Mouse (Mus musculus) intestine, embryonic 15.5 days (tissue): Measurements from ENCODE around the gene Tdrd9. TPM values are rescaled to one million over a fixed set of nuclear protein-coding genes. Genes with fewer than 3 reads are reported as not detected.

Experiments
- ATAC-seq: fragments of 200-750 bp; cut with Nextera tagmentation; 2 replicates; pipeline ENCODE4 v1.8.0; 2017; ENCODE audit warnings: moderate TSS enrichment, moderate library complexity
- H3K27ac ChIP-seq: fragments of 300-500 bp; sonication (generic); 2 replicates; pipeline ENCODE4 v1.5.1; 2015; ENCODE audit warnings: mild to moderate bottlenecking, inconsistent platforms
- H3K27me3 ChIP-seq: fragments of 300-500 bp; sonication (generic); replicated peaks from 2 replicates; pipeline ENCODE4 v1.6.1; 2015; ENCODE audit warnings: inconsistent platforms
- H3K36me3 ChIP-seq: fragments of 300-500 bp; sonication (generic); 2 replicates; pipeline ENCODE4 v1.6.1; 2015; ENCODE audit warnings: inconsistent platforms
- H3K4me1 ChIP-seq: fragments of 300-500 bp; sonication (generic); replicated peaks from 2 replicates; pipeline ENCODE4 v1.6.1; 2015; ENCODE audit warnings: inconsistent platforms
- H3K4me2 ChIP-seq: fragments of 300-500 bp; sonication (generic); replicated peaks from 2 replicates; pipeline ENCODE4 v1.6.1; 2015; ENCODE audit warnings: mild to moderate bottlenecking, inconsistent platforms
- H3K4me3 ChIP-seq: fragments of 300-500 bp; sonication (generic); replicated peaks from 2 replicates; pipeline ENCODE4 v1.5.1; 2015; ENCODE audit warnings: inconsistent platforms
- H3K9ac ChIP-seq: fragments of 300-500 bp; sonication (generic); 2 replicates; pipeline ENCODE4 v1.6.1; 2015; ENCODE audit warnings: inconsistent platforms
- H3K9me3 ChIP-seq: fragments of 300-500 bp; sonication (generic); 2 replicates; pipeline ENCODE4 v1.6.1; 2016; ENCODE audit warnings: inconsistent platforms
- WGBS: fragments of 180-500 bp; shearing (Covaris S2); methylation state at CpG from one replicate; pipeline ENCODE4 v1.1.7; 2015; 5-methylcytosine and 5-hydroxymethylcytosine counted together
- polyA plus RNA-seq: library from polyadenylated mRNA; unstranded; fragments of >200 nt; fragmentation: Nextera tagmentation; extraction: Ambion mirVana; gene quantifications from 2 replicates; pipeline ENCODE4 v1.2.1, GENCODE M21; 2015

The Tdrd9 gene
- polyA plus RNA-seq, 1 experiment from 2014 or later = 0.46 TPM

- ATAC-seq = no peak
- H3K9ac ChIP-seq = no peak overlapping the region
- H3K36me3 ChIP-seq = no peaks in the 10 kb centered on the region
- 0 out of 2 replicates have a peak, but pooled peaks cover 2% of the 10 kb centered on the region for H3K4me1 ChIP-seq
- H3K27ac ChIP-seq = no peak overlapping the region
- WGBS = 90% methylated on average over 10 of the region's 10 CpGs
- no peak overlapping the region for H3K4me3 ChIP-seq
- H3K4me2 ChIP-seq = no peak overlapping the region
- H3K9me3 ChIP-seq = no peaks in the 10 kb centered on the region
- no peaks in the 10 kb centered on the region for H3K27me3 ChIP-seq
These were observed 1.1 kb downstream of the Tdrd9 start for GRCm38 (mm10) chr12:111972504-111972903.

GRCm38 (mm10) chr12:111974578-111974977 lies 3.2 kb downstream of the Tdrd9 start:
- Histone ChIP-seq H3K27me3 (no peaks in the 10 kb centered on the region), H3K4me2 (no peak overlapping the region), H3K4me3 (no peak overlapping the region), H3K9ac (no peak overlapping the region), H3K9me3 (no peaks in the 10 kb centered on the region), H3K4me1 (0 out of 2 replicates have a peak, but pooled peaks cover 2% of the 10 kb centered on the region), H3K27ac (no peak overlapping the region), H3K36me3 (no peaks in the 10 kb centered on the region)
- 76% methylated on average over 6 of the region's 6 CpGs for WGBS
- no peak for ATAC-seq

GRCm38 (mm10) chr12:111977138-111977537 lies 5.8 kb downstream of the Tdrd9 start:
- H3K4me3 ChIP-seq = no peak overlapping the region
- H3K9me3 ChIP-seq = no peaks in the 10 kb centered on the region
- H3K27me3 ChIP-seq = no peaks in the 10 kb centered on the region
- H3K4me1 ChIP-seq = 0 out of 2 replicates have a peak, but pooled peaks cover 2% of the 10 kb centered on the region
- 0 out of 2 replicates have a peak overlapping the region, but pooled peaks have one; percentile 19 for H3K27ac ChIP-seq
- H3K4me2 ChIP-seq = no peak overlapping the region
- H3K9ac ChIP-seq = no peak overlapping the region
- no peak for ATAC-seq
- WGBS = 37% methylated on average over 6 of the region's 6 CpGs
- no peaks in the 10 kb centered on the region for H3K36me3 ChIP-seq

GRCm38 (mm10) chr12:111978274-111978673 lies 6.9 kb downstream of the Tdrd9 start:
- Histone ChIP-seq H3K4me1 (0 out of 2 replicates have a peak, but pooled peaks cover 2% of the 10 kb centered on the region), H3K4me2 (no peak overlapping the region), H3K27me3 (no peaks in the 10 kb centered on the region), H3K27ac (no peak overlapping the region), H3K4me3 (no peak overlapping the region), H3K36me3 (no peaks in the 10 kb centered on the region), H3K9ac (no peak overlapping the region), H3K9me3 (no peaks in the 10 kb centered on the region)
- 75% methylated on average over 6 of the region's 6 CpGs for WGBS
- ATAC-seq = no peak

- Histone ChIP-seq H3K27me3 (no peaks in the 10 kb centered on the region), H3K27ac (no peak within 1 kb of the TSS), H3K9ac (no peak within 1 kb of the TSS), H3K36me3 (no peaks in the 10 kb centered on the region), H3K4me3 (no peak within 1 kb of the TSS), H3K4me2 (no peak within 1 kb of the TSS), H3K4me1 (0 out of 2 replicates have a peak, but pooled peaks cover 2% of the 10 kb centered on the region), H3K9me3 (no peaks in the 10 kb centered on the region)
- no peak for ATAC-seq
- WGBS = 48% methylated on average over 6 of the region's 6 CpGs
These were observed 9.6 kb downstream of the Tdrd9 start, which contains the start of gene Rd3l for GRCm38 (mm10) chr12:111980887-111981367. Gene Rd3l, minus strand, starts transcription at chr12:111981317.

GRCm38 (mm10) chr12:111981831-111982230 lies 10.5 kb downstream of the Tdrd9 start:
- Histone ChIP-seq H3K27me3 (no peaks in the 10 kb centered on the region), H3K9ac (no peak overlapping the region), H3K4me3 (no peak overlapping the region), H3K36me3 (no peaks in the 10 kb centered on the region), H3K9me3 (no peaks in the 10 kb centered on the region), H3K27ac (no peak overlapping the region), H3K4me2 (no peak overlapping the region), H3K4me1 (0 out of 2 replicates have a peak, but pooled peaks cover under 1% of the 10 kb centered on the region)
- no peak for ATAC-seq
- 80% methylated on average over 8 of the region's 8 CpGs for WGBS

GRCm38 (mm10) chr12:111983165-111983564 lies 11.8 kb downstream of the Tdrd9 start:
- no peaks in the 10 kb centered on the region for H3K27me3 ChIP-seq
- H3K36me3 ChIP-seq = no peaks in the 10 kb centered on the region
- no peaks in the 10 kb centered on the region for H3K4me1 ChIP-seq
- no peak overlapping the region for H3K9ac ChIP-seq
- no peak overlapping the region for H3K27ac ChIP-seq
- WGBS = 74% methylated on average over 2 of the region's 2 CpGs
- H3K4me2 ChIP-seq = no peak overlapping the region
- ATAC-seq = no peak
- H3K4me3 ChIP-seq = no peak overlapping the region
- H3K9me3 ChIP-seq = no peaks in the 10 kb centered on the region

- Histone ChIP-seq H3K4me1 (no peaks in the 10 kb centered on the region), H3K4me3 (no peak overlapping the region), H3K27me3 (no peaks in the 10 kb centered on the region), H3K9ac (no peak overlapping the region), H3K36me3 (no peaks in the 10 kb centered on the region), H3K27ac (no peak overlapping the region), H3K9me3 (no peaks in the 10 kb centered on the region), H3K4me2 (no peak overlapping the region)
- 48% methylated on average over 9 of the region's 9 CpGs for WGBS
- ATAC-seq = no peak
These were observed 15.4 kb downstream of the Tdrd9 start for GRCm38 (mm10) chr12:111986756-111987155.

GRCm38 (mm10) chr12:111992626-111993025 lies 21.3 kb downstream of the Tdrd9 start:
- no peaks in the 10 kb centered on the region for H3K27me3 ChIP-seq
- no peaks in the 10 kb centered on the region for H3K9me3 ChIP-seq
- no peak for ATAC-seq
- no peak overlapping the region for H3K27ac ChIP-seq
- no peaks in the 10 kb centered on the region for H3K4me1 ChIP-seq
- H3K36me3 ChIP-seq = no peaks in the 10 kb centered on the region
- H3K4me3 ChIP-seq = no peak overlapping the region
- WGBS = 88% methylated on average over 5 of the region's 5 CpGs
- no peak overlapping the region for H3K9ac ChIP-seq
- H3K4me2 ChIP-seq = no peak overlapping the region

GRCm38 (mm10) chr12:111995161-111995560 lies 23.8 kb downstream of the Tdrd9 start:
- WGBS = 90% methylated on average over 2 of the region's 2 CpGs
- Histone ChIP-seq H3K36me3 (no peaks in the 10 kb centered on the region), H3K4me3 (no peak overlapping the region), H3K27ac (no peak overlapping the region), H3K9me3 (no peaks in the 10 kb centered on the region), H3K4me1 (no peaks in the 10 kb centered on the region), H3K4me2 (no peak overlapping the region), H3K27me3 (no peaks in the 10 kb centered on the region), H3K9ac (no peak overlapping the region)
- no peak for ATAC-seq

GRCm38 (mm10) chr12:111999735-112000134 lies 28.4 kb downstream of the Tdrd9 start:
- H3K4me2 ChIP-seq = no peak overlapping the region
- H3K4me1 ChIP-seq = no peaks in the 10 kb centered on the region
- no peaks in the 10 kb centered on the region for H3K36me3 ChIP-seq
- H3K9ac ChIP-seq = no peak overlapping the region
- H3K27me3 ChIP-seq = no peaks in the 10 kb centered on the region
- no peaks in the 10 kb centered on the region for H3K9me3 ChIP-seq
- ATAC-seq = no peak
- H3K27ac ChIP-seq = no peak overlapping the region
- H3K4me3 ChIP-seq = no peak overlapping the region
- 92% methylated on average over 7 of the region's 7 CpGs for WGBS

GRCm38 (mm10) chr12:112001223-112001622 lies 29.9 kb downstream of the Tdrd9 start:
- no peaks in the 10 kb centered on the region for H3K4me1 ChIP-seq
- ATAC-seq = no peak
- WGBS = 24% methylated on average over 8 of the region's 8 CpGs

GRCm38 (mm10) chr12:112012511-112013270 lies 41.3 kb downstream of the Tdrd9 start:
- peak overlapping the region; percentile 33; the same call in 1 of the 2 replicates for H3K4me2 ChIP-seq
- no peak overlapping the region for H3K9ac ChIP-seq
- no peaks in the 10 kb centered on the region for H3K9me3 ChIP-seq
- no peaks in the 10 kb centered on the region for H3K4me1 ChIP-seq
- no peak overlapping the region for H3K4me3 ChIP-seq
- no peak overlapping the region for H3K27ac ChIP-seq
- peak; percentile 86 for ATAC-seq
- 43% methylated on average over 12 of the region's 12 CpGs for whole genome bisulfite sequencing
- H3K27me3 ChIP-seq = no peaks in the 10 kb centered on the region
- no peaks in the 10 kb centered on the region for H3K36me3 ChIP-seq

More at GRCm38 (mm10) chr12:112001223-112001622, 29.9 kb downstream of the Tdrd9 start:
- Histone ChIP-seq H3K27me3 (no peaks in the 10 kb centered on the region), H3K36me3 (no peaks in the 10 kb centered on the region), H3K9ac (no peak overlapping the region), H3K4me3 (no peak overlapping the region), H3K27ac (no peak overlapping the region), H3K4me2 (no peak overlapping the region), H3K9me3 (no peaks in the 10 kb centered on the region)
